Mouse (Mus musculus) testis, adult 2 months (tissue): ENCODE results near the gene Cd59a. TPM values are rescaled to one million over a fixed set of nuclear protein-coding genes. Genes with fewer than 3 reads are reported as not detected.
"Not testable (repeated sequence)": the region's sequence is repeated elsewhere in the genome, so short reads cannot be mapped to it uniquely, and the experiment has no call there.

Experiments used
- H3K27ac ChIP-seq: fragments of 200-500 bp; 2 replicates; pipeline ENCODE4 v1.5.1; 2012; ENCODE audit warnings: low read depth, low read length; ENCODE audit not compliant: control insufficient read depth, insufficient read depth
- H3K27me3 ChIP-seq: fragments of 200-500 bp; 2 replicates; pipeline ENCODE4 v1.6.1; 2012; ENCODE audit warnings: mild to moderate bottlenecking, low read length, moderate library complexity; ENCODE audit not compliant: control insufficient read depth, insufficient read depth
- H3K36me3 ChIP-seq: fragments of 200-500 bp; 2 replicates; pipeline ENCODE4 v1.6.1; 2012; ENCODE audit warnings: mild to moderate bottlenecking, low read length; ENCODE audit not compliant: control insufficient read depth, insufficient read depth
- H3K4me1 ChIP-seq: fragments of 200-500 bp; 2 replicates; pipeline ENCODE4 v1.6.1; 2012; ENCODE audit warnings: low read length; ENCODE audit not compliant: control insufficient read depth, insufficient read depth
- H3K4me3 ChIP-seq: fragments of 200-500 bp; 2 replicates; pipeline ENCODE4 v1.5.1; 2012; ENCODE audit warnings: low read depth, mild to moderate bottlenecking, low read length, moderate library complexity, mixed read lengths; ENCODE audit not compliant: control insufficient read depth
- CTCF ChIP-seq: fragments of 200-500 bp; IDR thresholded peaks from 2 replicates; pipeline ENCODE4 v1.5.1; 2012; ENCODE audit warnings: low read depth, mild to moderate bottlenecking, inconsistent platforms, low read length, moderate library complexity; ENCODE audit not compliant: control insufficient read depth, insufficient read depth, insufficient replicate concordance
- POLR2A ChIP-seq: fragments of 200-500 bp; IDR thresholded peaks from 2 replicates; pipeline ENCODE4 v1.6.1; 2012; ENCODE audit warnings: low read depth, mild to moderate bottlenecking, inconsistent platforms, low read length, moderate library complexity; ENCODE audit not compliant: control insufficient read depth
- polyA plus RNA-seq: library from polyadenylated mRNA; depleted of rRNA; stranded (reverse); fragments of >200 nt; gene quantifications from 2 replicates; pipeline ENCODE4 v1.2.3, GENCODE M21; 2012

Cd59a gene
- polyA plus RNA-seq, 1 experiment = 20.8 TPM

- peaks cover 9% of the 10 kb centered on the region for H3K4me1 ChIP-seq
- no peak for TF ChIP-seq CTCF
- no peak for TF ChIP-seq POLR2A
- H3K27me3 ChIP-seq = no peaks in the 10 kb centered on the region
- peak within 1 kb of the TSS; percentile 61; the same call in 1 of the 2 replicates for H3K27ac ChIP-seq
- H3K4me3 ChIP-seq = peak within 1 kb of the TSS; percentile 91
- H3K36me3 ChIP-seq = no peaks in the 10 kb centered on the region
These were observed 25.9 kb upstream of the Cd59a start, which contains the start of gene Cd59b for GRCm38 (mm10) chr2:104069704-104070185. TSS of gene Cd59b (plus strand) at chr2:104069849.

DNA sequence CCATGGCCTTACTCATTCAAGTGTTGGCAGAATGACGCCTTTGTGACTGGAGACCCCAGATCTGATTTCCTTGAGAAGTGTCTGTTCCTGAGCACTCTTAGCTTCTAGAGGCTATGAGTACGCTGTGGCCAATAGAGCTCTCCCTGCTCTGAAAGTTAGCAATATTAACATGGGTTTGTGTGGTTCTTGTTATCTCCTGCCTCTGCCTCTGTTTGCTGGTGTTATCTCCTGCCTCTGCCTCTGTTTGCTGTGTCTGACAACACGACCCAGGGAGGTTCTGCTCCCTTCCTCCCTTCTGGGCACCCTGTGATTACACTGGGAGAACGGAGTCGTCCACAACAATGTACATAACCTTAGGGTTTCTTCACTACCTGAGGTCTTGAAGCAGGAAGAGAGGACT, 17.3 kb upstream of the Cd59a start:
- not testable (repeated sequence) for H3K27ac ChIP-seq, H3K4me1 ChIP-seq, H3K27me3 ChIP-seq, H3K4me3 ChIP-seq, H3K36me3 ChIP-seq

GRCm38 (mm10) chr2:104081436-104082050, 14.1 kb upstream of the Cd59a start:
- not testable (repeated sequence) for H3K27me3 ChIP-seq, H3K27ac ChIP-seq, H3K4me3 ChIP-seq, H3K36me3 ChIP-seq, H3K4me1 ChIP-seq

DNA sequence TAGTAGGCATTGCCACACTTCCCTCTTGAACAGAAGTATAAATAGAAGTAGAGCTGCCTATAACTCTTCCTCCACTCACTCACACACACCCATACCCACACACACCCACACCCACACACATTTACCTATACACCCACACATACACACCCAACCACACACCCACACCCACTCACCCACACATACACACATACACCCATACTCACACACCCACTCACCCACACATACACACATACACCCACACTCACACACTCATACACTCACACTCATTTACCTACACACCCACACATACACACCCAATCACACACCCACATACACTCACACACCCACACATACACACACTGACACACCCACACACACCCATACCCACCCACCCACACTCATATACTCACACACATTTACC, 13.1 kb upstream of the Cd59a start:
- Histone ChIP-seq H3K4me3 (no peak overlapping the region), H3K27ac (no peak overlapping the region), H3K27me3 (no peaks in the 10 kb centered on the region), H3K4me1 (no peaks in the 10 kb centered on the region), H3K36me3 (no peaks in the 10 kb centered on the region)
- TF ChIP-seq CTCF (no peak), POLR2A (no peak)

GRCm38 (mm10) chr2:104084027-104084426, 11.6 kb upstream of the Cd59a start:
- H3K4me3 ChIP-seq, H3K27me3 ChIP-seq, H3K36me3 ChIP-seq, H3K4me1 ChIP-seq, H3K27ac ChIP-seq: not testable (repeated sequence)

DNA sequence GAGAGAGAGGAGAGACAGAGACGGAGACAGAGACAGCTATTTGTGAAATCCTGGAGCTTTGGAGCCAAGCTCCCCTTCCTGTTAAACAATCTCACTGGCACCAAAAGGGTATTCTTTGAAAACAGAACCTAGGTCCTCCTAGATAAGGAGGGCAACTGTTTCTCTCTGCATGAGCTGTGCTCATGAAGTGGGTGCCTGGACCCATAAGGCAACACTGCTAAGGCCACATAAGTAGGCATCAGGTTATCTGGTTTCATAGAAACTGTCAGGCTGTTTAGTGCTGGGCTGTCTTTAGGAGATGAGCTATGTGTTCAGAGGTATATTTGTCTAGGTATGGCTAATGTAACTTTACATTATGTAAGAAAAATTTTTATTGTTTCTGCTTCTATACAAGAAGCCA, 8.0 kb upstream of the Cd59a start:
- H3K36me3 ChIP-seq, H3K27ac ChIP-seq, H3K4me1 ChIP-seq, H3K27me3 ChIP-seq, H3K4me3 ChIP-seq: not testable (repeated sequence)

DNA sequence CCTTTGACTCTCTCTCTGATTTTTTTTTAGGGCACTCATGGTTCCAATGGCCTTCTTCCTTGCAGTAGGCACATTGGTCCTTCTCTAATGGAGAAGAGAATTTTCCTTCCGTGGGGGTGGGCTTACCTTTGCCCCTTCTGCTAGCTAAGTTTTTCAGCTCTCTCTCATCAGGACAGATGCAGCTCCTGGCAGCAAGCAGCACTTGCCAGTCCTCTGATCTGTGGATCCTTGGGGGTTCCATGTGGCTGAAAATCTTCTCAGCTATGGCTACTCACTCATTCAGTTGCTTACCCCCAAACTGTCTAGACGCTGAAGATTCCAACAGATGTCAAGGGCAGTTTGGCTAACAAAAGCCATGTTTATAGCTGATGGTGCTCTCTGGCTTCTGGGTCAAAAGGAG, 2.3 kb upstream of the Cd59a start:
- no peak overlapping the region for H3K27ac ChIP-seq
- no peak overlapping the region for H3K4me3 ChIP-seq
- H3K4me1 ChIP-seq = peaks cover 3% of the 10 kb centered on the region; the same call in 1 of the 2 replicates
- TF ChIP-seq CTCF = no peak
- no peak for TF ChIP-seq POLR2A
- no peaks in the 10 kb centered on the region for H3K36me3 ChIP-seq
- no peaks in the 10 kb centered on the region for H3K27me3 ChIP-seq

DNA sequence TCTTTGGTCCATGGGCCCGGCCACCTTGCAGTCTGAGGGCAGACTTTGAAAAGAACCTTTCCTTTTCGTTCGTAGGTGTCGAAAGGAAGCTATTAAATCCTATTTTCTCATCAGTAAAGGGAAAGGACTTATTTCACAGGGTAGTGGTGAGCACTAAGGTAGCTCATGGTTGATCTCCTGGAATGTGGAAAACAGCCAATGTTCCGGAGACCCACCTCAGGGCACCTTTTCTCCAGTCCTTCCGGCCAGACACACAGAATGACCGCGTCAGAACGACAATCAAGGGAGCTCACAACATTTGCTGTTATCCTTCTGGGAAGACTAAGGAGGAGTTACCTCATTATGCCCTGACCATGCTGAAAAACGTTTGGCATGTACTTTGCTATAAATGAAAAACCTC, 655 bp downstream of the Cd59a start:
- H3K36me3 ChIP-seq = no peaks in the 10 kb centered on the region
- H3K27me3 ChIP-seq = no peaks in the 10 kb centered on the region
- TF ChIP-seq CTCF = no peak
- no peak for TF ChIP-seq POLR2A
- H3K4me1 ChIP-seq = peaks cover 3% of the 10 kb centered on the region; the same call in 1 of the 2 replicates
- H3K27ac ChIP-seq = peak overlapping the region; percentile 49
- peak overlapping the region; percentile 76 for H3K4me3 ChIP-seq

GRCm38 (mm10) chr2:104096796-104097195, 1.2 kb downstream of the Cd59a start:
- not testable (repeated sequence) for H3K27ac ChIP-seq, H3K4me1 ChIP-seq, H3K36me3 ChIP-seq, H3K27me3 ChIP-seq
- peak overlapping the region; percentile 20; the same call in 1 of the 2 replicates for H3K4me3 ChIP-seq

DNA sequence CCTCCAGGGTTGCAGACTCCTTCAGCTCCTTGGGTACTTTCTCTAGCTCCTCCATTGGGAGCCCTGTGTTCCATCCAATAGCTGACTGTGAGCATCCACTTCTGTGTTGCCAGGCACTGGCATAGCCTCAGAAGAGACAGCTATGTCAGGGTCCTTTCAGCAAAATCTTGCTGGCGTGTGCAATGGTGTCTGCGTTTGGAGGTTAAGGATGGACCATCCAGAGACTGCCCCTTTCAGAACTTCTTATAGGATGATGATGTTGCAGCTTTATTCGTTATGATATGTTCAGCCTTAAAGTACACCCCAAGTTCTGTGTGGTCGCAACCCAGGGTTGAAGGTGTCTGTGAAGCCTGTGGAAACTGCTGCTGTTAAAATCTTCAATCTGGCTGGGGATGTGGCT, 1.8 kb downstream of the Cd59a start:
- not testable (repeated sequence) for H3K27me3 ChIP-seq, H3K36me3 ChIP-seq, H3K27ac ChIP-seq, H3K4me1 ChIP-seq
- peak overlapping the region; percentile 10 for H3K4me3 ChIP-seq
